Mouse (Mus musculus) spleen, adult 2 months (tissue): ENCODE data around the gene Uckl1.

Experiments
- CTCF ChIP-seq: fragments of 200-500 bp; IDR thresholded peaks from 2 replicates; pipeline ENCODE4 v1.5.1; 2011; ENCODE audit warnings: mild to moderate bottlenecking, inconsistent platforms; ENCODE audit not compliant: insufficient read depth, insufficient read length, insufficient replicate concordance; ENCODE audit errors: extremely low read depth
- POLR2A ChIP-seq: fragments of 200-500 bp; IDR thresholded peaks from 2 replicates; pipeline ENCODE4 v1.6.1; 2011; ENCODE audit warnings: low read depth, low read length, inconsistent platforms

DNA sequence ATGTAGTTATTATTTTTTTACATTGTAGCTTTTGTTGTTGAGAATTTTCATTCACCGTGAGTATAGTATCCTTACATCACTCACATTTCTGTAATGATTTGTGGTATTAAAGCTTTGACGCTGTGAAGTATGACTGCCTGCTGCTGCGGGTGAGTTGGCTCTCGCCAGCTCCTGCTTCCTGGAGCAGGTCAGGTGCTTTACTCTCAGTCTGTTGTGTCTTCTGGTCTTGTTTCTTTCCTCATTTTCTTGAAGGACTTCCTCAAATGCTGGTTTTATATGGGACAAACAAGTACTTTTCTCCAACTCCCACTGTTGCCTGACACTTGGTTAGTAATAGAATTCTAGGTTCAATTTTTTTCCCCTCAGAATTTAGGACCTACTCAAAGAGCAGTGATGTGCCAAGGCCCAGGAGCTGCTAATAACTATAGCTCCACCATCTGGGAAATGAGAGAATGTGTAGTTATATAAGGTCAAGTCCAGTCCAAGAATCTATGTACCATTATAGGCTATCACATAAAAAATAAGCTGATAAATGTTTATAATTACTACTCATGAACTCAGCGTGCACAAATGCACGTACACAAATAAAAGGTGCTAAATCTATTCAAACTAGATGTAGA, 42.8 kb downstream of the Uckl1 start:
- TF ChIP-seq CTCF: no peak
- TF ChIP-seq POLR2A: no peak
